Mouse (Mus musculus): ENCODE measurements around the gene AY761184.
"Not testable (repeated sequence)": the region's sequence is repeated elsewhere in the genome, so short reads cannot be mapped to it uniquely, and the experiment has no call there.

Gene AY761184

DNA sequence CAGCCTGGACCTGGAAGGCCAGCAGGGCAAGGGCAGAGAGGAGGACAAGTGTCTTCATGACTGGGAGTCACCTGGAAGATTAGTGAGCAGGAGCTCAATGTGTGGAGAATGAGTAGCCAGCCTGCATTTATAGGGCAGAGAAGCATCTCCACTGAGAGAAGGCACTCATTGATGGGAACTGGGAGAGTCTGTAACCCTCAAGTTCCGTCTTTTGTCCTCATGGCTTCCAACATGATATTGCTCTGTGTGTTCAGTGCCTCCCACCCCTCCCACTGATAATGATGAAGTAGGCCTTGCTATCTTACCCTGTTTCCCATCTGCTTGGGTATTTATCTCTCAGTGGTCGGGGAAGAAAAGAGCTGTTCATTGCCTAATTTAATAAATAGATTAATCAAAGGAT, at the start of gene AY761184:
Gene AY761184, minus strand, starts transcription at position 101 of the 400 bp plus-strand sequence.
- not testable (repeated sequence) for DNase-seq

DNA sequence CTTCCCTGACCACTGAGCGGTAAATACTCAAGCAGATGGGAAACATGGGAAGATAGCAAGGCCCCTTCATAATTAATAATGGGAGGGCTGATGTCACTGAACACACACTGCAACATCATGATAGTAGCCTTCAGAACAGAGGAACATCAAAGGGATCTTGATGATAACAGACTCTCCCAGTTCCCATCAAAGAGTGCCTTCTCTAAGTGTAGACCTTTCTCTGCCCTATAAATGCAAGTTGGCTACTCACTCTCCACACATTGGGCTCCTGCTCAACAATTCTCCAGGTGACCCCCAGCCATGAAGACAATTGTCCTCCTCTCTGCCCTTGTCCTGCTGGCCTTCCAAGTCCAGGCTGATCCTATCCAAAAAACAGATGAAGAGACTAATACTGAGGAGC, 37.9 kb downstream of the AY761184 start, which contains the start of gene Defa34:
Gene Defa34, plus strand, starts transcription at position 301 of the 400 bp plus-strand sequence.
- DNase-seq: not testable (repeated sequence)

GRCm38 (mm10) chr8:21655480-21655879, 48.0 kb downstream of the AY761184 start, which contains the start of gene Defa17:
Gene Defa17, plus strand, starts transcription at chr8:21655780.
- not testable (repeated sequence) for DNase-seq
